Mouse (Mus musculus) intestine, embryonic 15.5 days (tissue): ENCODE measurements around the gene 1600002K03Rik. TPM values are rescaled to one million over a fixed set of nuclear protein-coding genes. Genes with fewer than 3 reads are reported as not detected.

ENCODE experiments used
- ATAC-seq: fragments of 200-750 bp; cut with Nextera tagmentation; 2 replicates; pipeline ENCODE4 v1.8.0; 2017; ENCODE audit warnings: moderate TSS enrichment, moderate library complexity
- H3K27ac ChIP-seq: fragments of 300-500 bp; sonication (generic); 2 replicates; pipeline ENCODE4 v1.5.1; 2015; ENCODE audit warnings: mild to moderate bottlenecking, inconsistent platforms
- H3K27me3 ChIP-seq: fragments of 300-500 bp; sonication (generic); replicated peaks from 2 replicates; pipeline ENCODE4 v1.6.1; 2015; ENCODE audit warnings: inconsistent platforms
- H3K36me3 ChIP-seq: fragments of 300-500 bp; sonication (generic); 2 replicates; pipeline ENCODE4 v1.6.1; 2015; ENCODE audit warnings: inconsistent platforms
- H3K4me1 ChIP-seq: fragments of 300-500 bp; sonication (generic); replicated peaks from 2 replicates; pipeline ENCODE4 v1.6.1; 2015; ENCODE audit warnings: inconsistent platforms
- H3K4me2 ChIP-seq: fragments of 300-500 bp; sonication (generic); replicated peaks from 2 replicates; pipeline ENCODE4 v1.6.1; 2015; ENCODE audit warnings: mild to moderate bottlenecking, inconsistent platforms
- H3K4me3 ChIP-seq: fragments of 300-500 bp; sonication (generic); replicated peaks from 2 replicates; pipeline ENCODE4 v1.5.1; 2015; ENCODE audit warnings: inconsistent platforms
- H3K9ac ChIP-seq: fragments of 300-500 bp; sonication (generic); 2 replicates; pipeline ENCODE4 v1.6.1; 2015; ENCODE audit warnings: inconsistent platforms
- H3K9me3 ChIP-seq: fragments of 300-500 bp; sonication (generic); 2 replicates; pipeline ENCODE4 v1.6.1; 2016; ENCODE audit warnings: inconsistent platforms
- WGBS: fragments of 180-500 bp; shearing (Covaris S2); methylation state at CpG from one replicate; pipeline ENCODE4 v1.1.7; 2015; 5-methylcytosine and 5-hydroxymethylcytosine counted together
- polyA plus RNA-seq: library from polyadenylated mRNA; unstranded; fragments of >200 nt; fragmentation: Nextera tagmentation; extraction: Ambion mirVana; gene quantifications from 2 replicates; pipeline ENCODE4 v1.2.1, GENCODE M21; 2015

Gene 1600002K03Rik
- polyA plus RNA-seq, 1 experiment from 2014 or later, result 22.9 TPM

DNA sequence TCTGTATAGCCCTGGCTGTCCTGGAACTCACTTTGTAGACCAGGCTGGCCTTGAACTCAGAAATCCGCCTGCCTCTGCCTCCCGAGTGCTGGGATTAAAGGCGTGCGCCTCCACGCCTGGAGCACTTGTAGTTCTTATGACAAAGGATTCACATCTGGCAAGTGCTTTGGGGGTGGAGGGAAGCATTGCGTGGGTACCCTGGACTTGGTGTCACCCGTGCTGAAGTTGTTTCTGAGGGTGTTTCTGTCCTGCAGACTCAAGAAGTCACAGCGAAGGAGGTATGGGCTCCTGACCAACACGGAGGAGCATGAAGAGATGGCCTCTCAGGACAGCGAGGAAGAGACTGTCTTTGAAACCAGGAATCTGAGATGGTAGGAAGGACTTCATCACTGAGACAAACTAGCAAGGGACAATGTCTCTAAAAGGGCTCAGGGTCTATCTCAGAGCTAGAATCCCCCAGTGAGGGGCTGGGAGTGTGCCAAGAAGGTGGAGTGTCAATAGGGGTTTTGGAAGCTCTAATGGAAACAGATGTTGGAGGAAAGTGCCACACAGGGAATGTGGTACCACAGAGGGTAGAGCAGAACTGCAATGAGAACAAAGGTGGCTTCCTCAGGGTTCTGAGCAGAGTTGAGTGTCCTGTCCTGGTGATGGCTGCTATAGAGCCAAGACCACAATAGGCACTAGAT, 1.4 kb downstream of the 1600002K03Rik start:
- WGBS, result 89% methylated on average over 10 of the region's 10 CpGs
- Histone ChIP-seq H3K27ac (no peak overlapping the region), H3K27me3 (no peaks in the 10 kb centered on the region), H3K4me2 (0 out of 2 replicates have a peak overlapping the region, but pooled peaks have one; percentile 78), H3K9me3 (no peaks in the 10 kb centered on the region), H3K4me3 (no peak overlapping the region), H3K9ac (0 out of 2 replicates have a peak overlapping the region, but pooled peaks have one; percentile 17), H3K36me3 (peaks cover 22% of the 10 kb centered on the region), H3K4me1 (peaks cover 32% of the 10 kb centered on the region)
- ATAC-seq, result no peak

DNA sequence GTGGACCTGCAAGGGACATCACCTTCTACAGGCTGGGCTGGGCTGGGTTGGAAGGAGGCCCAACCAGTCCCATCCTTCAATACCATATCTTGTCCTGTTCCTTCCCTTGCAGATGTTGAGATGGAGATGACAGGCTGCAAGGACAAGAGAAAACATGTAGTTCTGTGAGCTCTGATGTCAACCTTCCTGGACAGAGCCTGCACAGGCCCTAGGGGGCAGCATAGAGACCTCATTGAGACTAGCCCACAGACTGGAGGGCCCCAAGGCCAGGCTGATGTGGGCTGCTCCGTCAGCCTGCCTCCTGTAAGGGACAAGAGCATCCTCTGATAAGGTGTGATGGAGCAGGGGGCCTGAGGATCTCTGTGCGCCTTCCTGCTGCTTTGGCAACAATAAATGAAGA, 2.0 kb downstream of the 1600002K03Rik start:
- Histone ChIP-seq H3K4me1 (peaks cover 29% of the 10 kb centered on the region), H3K9me3 (no peaks in the 10 kb centered on the region), H3K36me3 (peaks cover 22% of the 10 kb centered on the region), H3K27ac (no peak overlapping the region), H3K4me3 (no peak overlapping the region), H3K4me2 (no peak overlapping the region), H3K27me3 (no peaks in the 10 kb centered on the region), H3K9ac (no peak overlapping the region)
- 47% methylated on average over 2 of the region's 2 CpGs for WGBS
- no peak for ATAC-seq

GRCm38 (mm10) chr10:80175536-80176269, 3.0 kb downstream of the 1600002K03Rik start:
- Histone ChIP-seq H3K9ac (no peak overlapping the region), H3K4me3 (no peak overlapping the region), H3K4me2 (no peak overlapping the region), H3K36me3 (peaks cover 12% of the 10 kb centered on the region), H3K4me1 (peaks cover 28% of the 10 kb centered on the region), H3K9me3 (no peaks in the 10 kb centered on the region), H3K27ac (no peak overlapping the region), H3K27me3 (no peaks in the 10 kb centered on the region)
- no peak for ATAC-seq
- 30% methylated on average over 4 of the region's 4 CpGs for WGBS

DNA sequence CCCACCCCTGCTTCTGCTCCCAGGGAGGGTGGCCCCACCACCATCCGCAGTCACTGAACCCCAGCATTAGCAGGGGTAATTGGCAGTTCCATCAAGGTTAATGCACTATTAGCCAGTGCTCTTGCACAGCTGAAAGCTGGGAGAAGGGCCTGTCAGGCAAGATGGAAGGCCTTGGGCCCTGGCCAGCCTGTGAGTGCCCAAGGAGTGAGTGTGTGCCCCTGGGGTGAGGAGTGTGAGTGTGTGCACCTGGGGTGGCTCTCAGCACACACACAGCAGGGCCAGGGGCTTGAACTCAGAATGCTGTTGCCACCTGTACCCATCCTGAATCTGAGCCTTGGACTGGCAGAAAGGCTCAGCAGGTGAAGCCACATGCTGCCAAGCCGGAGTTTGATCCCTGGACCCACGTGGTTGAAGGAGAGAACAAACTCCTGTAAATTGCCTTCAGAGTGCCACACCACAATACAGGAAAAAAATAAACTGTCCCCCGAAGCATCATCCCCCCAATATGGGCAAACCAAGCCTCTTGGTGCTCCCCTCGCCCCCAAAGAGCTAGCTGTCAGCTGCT, 3.6 kb downstream of the 1600002K03Rik start:
- Histone ChIP-seq H3K36me3 (peaks cover 8% of the 10 kb centered on the region), H3K4me2 (no peak overlapping the region), H3K9me3 (no peaks in the 10 kb centered on the region), H3K4me1 (peaks cover 31% of the 10 kb centered on the region), H3K9ac (no peak overlapping the region), H3K27ac (no peak overlapping the region), H3K27me3 (no peaks in the 10 kb centered on the region), H3K4me3 (no peak overlapping the region)
- no peak for ATAC-seq
- 82% methylated on average over 5 of the region's 5 CpGs for WGBS

- no peak overlapping the region for H3K4me3 ChIP-seq
- no peak overlapping the region for H3K4me2 ChIP-seq
- 67% methylated on average over 7 of the region's 7 CpGs for WGBS
- no peak overlapping the region for H3K27ac ChIP-seq
- H3K4me1 ChIP-seq, result peaks cover 20% of the 10 kb centered on the region
- no peaks in the 10 kb centered on the region for H3K9me3 ChIP-seq
- no peak for ATAC-seq
- H3K9ac ChIP-seq, result no peak overlapping the region
- no peaks in the 10 kb centered on the region for H3K27me3 ChIP-seq
- H3K36me3 ChIP-seq, result no peaks in the 10 kb centered on the region
These were observed 4.9 kb downstream of the 1600002K03Rik start for GRCm38 (mm10) chr10:80177441-80178279.

DNA sequence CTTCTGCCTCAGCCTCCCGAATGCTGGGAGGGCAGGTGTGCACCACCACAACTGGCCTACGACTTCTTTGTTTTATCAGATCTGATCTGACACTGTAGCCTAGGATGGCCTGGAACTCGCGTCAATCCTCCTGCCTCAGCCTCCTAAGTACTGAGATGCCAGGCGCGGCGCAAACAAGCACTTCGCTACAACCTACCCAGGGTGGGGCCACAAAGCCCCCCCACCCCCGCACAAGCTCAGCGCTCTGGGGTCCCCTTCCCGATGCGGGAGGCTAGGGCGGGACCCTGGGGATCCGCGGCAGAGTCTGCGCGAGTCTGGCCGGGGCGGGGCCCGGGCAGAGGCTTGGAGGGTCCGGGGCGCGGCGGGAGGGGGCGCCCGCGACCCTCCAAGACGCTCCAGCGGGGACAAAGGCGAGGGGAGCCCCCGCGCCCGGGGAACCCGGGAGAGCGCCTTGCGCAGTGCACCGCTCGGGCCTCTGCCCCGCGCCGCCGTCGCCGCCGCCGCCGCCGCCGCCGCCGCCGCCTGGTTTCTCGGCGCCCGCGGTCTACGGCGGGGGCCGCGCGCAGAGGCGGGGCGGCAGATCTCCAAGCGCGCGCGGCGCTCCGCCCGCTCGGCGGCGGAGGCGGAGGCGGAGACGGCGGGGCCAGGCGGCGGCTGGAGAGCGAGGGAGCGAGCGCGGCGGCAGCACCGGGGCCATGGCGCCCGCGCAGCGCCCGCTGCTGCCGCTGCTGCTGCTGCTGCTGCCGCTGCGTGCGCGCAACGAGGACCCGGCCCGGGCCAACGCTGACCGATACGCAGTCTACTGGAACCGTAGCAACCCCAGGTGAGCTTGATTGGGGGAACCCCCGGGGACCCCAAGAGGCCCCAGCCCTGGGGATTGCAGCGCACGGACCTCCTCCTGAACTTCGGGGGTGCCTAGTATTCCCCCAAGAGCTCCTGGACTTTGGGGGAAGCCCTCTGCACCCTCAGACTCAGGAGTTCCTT, 6.6 kb downstream of the 1600002K03Rik start, which contains the start of gene Efna2:
Gene Efna2, plus strand, starts transcription at position 415 of the 984 bp plus-strand sequence.
- Histone ChIP-seq H3K27ac (peak within 1 kb of the TSS; percentile 44; the same call in 1 of the 2 replicates), H3K36me3 (no peaks in the 10 kb centered on the region), H3K9ac (peak within 1 kb of the TSS; percentile 88), H3K9me3 (no peaks in the 10 kb centered on the region), H3K4me3 (peak within 1 kb of the TSS; percentile 75), H3K4me1 (peaks cover 20% of the 10 kb centered on the region), H3K27me3 (no peaks in the 10 kb centered on the region), H3K4me2 (peak within 1 kb of the TSS; percentile 76)
- peak; percentile 78 for ATAC-seq
- WGBS, result 2% methylated on average over 74 of the region's 106 CpGs

GRCm38 (mm10) chr10:80180288-80180687, 7.5 kb downstream of the 1600002K03Rik start:
- no peak for ATAC-seq
- Histone ChIP-seq H3K9me3 (no peaks in the 10 kb centered on the region), H3K4me3 (peak overlapping the region; percentile 75), H3K27ac (no peak overlapping the region), H3K27me3 (no peaks in the 10 kb centered on the region), H3K9ac (peak overlapping the region; percentile 88), H3K4me2 (peak overlapping the region; percentile 76), H3K4me1 (peaks cover 17% of the 10 kb centered on the region), H3K36me3 (no peaks in the 10 kb centered on the region)
- 46% methylated on average over 6 of the region's 6 CpGs for WGBS

DNA sequence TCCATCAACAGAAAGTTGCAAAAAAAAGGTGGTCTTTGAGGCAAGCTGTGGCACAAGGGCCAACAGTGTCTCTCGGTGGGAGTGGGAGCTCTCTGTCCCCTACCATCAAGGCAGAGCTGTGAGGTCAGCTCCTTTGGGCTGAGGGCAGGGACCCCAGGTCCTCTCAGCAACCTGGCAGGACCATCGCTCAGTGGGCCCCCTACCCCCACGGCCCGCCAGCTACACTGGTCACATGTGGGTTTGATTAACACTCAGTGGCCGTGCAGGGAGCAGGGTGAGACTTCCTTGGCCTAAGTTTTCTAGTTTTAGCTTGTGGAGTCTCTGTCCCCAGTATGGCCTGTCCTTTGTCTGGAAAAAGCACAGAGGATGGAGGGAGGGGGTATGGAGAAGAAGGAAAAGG, 8.1 kb downstream of the 1600002K03Rik start:
- ATAC-seq, result no peak
- peak overlapping the region; percentile 88 for H3K9ac ChIP-seq

GRCm38 (mm10) chr10:80182547-80182946, 9.8 kb downstream of the 1600002K03Rik start:
- Histone ChIP-seq H3K4me3 (no peak overlapping the region), H3K9ac (no peak overlapping the region), H3K4me2 (no peak overlapping the region), H3K36me3 (no peaks in the 10 kb centered on the region), H3K9me3 (no peaks in the 10 kb centered on the region), H3K4me1 (peaks cover 14% of the 10 kb centered on the region), H3K27ac (no peak overlapping the region), H3K27me3 (no peaks in the 10 kb centered on the region)
- WGBS, result 91% methylated on average over 7 of the region's 7 CpGs
- ATAC-seq, result no peak

More for the DNA sequence above, 8.1 kb downstream of the 1600002K03Rik start:
- Histone ChIP-seq H3K4me1 (peaks cover 14% of the 10 kb centered on the region), H3K36me3 (no peaks in the 10 kb centered on the region), H3K9me3 (no peaks in the 10 kb centered on the region), H3K4me2 (peak overlapping the region; percentile 76), H3K4me3 (peak overlapping the region; percentile 75; the same call in 1 of the 2 replicates), H3K27me3 (no peaks in the 10 kb centered on the region), H3K27ac (no peak overlapping the region)
- WGBS, result 51% methylated on average over 5 of the region's 5 CpGs

DNA sequence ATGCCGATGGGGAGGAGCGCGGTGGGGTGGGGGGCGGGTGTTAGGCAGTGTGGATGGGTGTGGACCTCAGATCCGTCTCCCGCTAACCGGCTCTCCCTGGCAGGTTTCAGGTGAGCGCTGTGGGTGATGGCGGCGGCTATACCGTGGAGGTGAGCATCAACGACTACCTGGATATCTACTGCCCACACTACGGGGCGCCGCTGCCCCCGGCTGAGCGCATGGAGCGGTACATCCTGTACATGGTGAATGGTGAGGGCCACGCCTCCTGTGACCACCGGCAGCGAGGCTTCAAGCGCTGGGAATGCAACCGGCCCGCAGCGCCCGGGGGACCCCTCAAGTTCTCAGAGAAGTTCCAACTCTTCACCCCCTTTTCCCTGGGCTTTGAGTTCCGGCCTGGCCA, 13.9 kb downstream of the 1600002K03Rik start:
- Histone ChIP-seq H3K4me1 (peaks cover 13% of the 10 kb centered on the region), H3K9me3 (no peaks in the 10 kb centered on the region), H3K27me3 (peaks cover 21% of the 10 kb centered on the region), H3K9ac (no peak overlapping the region), H3K4me2 (no peak overlapping the region), H3K36me3 (0 out of 2 replicates have a peak, but pooled peaks cover 4% of the 10 kb centered on the region), H3K27ac (no peak overlapping the region), H3K4me3 (no peak overlapping the region)
- WGBS, result 52% methylated on average over 27 of the region's 27 CpGs
- ATAC-seq, result no peak

GRCm38 (mm10) chr10:80187739-80188138, 15.0 kb downstream of the 1600002K03Rik start:
- no peak overlapping the region for H3K9ac ChIP-seq
- no peak overlapping the region for H3K4me3 ChIP-seq
- WGBS, result 89% methylated on average over 10 of the region's 10 CpGs
- no peak overlapping the region for H3K27ac ChIP-seq
- H3K36me3 ChIP-seq, result 0 out of 2 replicates have a peak, but pooled peaks cover 4% of the 10 kb centered on the region
- H3K4me2 ChIP-seq, result no peak overlapping the region
- peaks cover 30% of the 10 kb centered on the region for H3K27me3 ChIP-seq
- H3K9me3 ChIP-seq, result no peaks in the 10 kb centered on the region
- ATAC-seq, result no peak
- H3K4me1 ChIP-seq, result peaks cover 13% of the 10 kb centered on the region
